Mouse (Mus musculus) spleen, adult 12 weeks (tissue): ENCODE results near the gene Rrp1.
"Not testable (repeated sequence)": the region's sequence is repeated elsewhere in the genome, so short reads cannot be mapped to it uniquely, and the experiment has no call there.

Experiments used
- DNase-seq: peaks from one replicate; pipeline ENCODE4 v3.0.0; 2022; ENCODE audit warnings: low spot score

Gene Rrp1

DNA sequence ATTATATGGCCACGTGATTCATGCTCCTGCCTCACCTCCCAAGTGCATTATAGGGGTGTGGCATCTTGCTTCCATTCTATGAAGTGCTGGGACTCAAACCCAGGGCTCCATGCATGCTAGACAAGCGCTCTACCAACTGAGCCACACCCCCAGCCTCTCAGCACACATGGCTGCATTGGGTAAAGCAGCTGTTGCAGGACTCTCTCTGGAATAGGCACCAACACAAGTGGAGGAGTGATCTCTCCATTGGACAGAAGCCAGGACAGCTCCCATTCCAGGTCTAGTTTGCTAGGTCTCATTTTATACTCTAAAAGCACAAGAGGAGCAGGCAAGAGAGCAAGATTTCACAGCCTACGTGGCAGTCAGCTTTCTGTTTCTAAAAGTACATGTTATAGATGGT lies 29.3 kb downstream of the Rrp1 start:
- no peak for DNase-seq

DNA sequence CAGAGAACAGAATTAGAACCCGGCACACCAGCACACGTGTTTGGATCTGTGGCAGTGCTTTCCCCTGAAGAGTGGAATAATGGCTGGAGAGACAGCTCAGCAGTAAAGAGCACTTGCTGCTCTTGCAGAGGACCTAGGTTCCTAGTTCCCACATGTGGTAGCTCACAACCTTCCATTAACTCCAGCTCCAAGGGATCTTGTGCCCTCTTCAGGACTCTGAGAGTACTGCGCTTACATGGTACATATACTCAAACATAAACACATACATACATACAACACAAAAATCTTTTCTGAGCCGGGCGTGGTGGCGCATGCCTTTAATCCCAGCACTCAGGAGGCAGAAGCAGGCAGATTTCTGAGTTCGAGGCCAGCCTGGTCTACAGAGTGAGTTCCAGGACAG lies 34.3 kb downstream of the Rrp1 start:
- no peak for DNase-seq

DNA sequence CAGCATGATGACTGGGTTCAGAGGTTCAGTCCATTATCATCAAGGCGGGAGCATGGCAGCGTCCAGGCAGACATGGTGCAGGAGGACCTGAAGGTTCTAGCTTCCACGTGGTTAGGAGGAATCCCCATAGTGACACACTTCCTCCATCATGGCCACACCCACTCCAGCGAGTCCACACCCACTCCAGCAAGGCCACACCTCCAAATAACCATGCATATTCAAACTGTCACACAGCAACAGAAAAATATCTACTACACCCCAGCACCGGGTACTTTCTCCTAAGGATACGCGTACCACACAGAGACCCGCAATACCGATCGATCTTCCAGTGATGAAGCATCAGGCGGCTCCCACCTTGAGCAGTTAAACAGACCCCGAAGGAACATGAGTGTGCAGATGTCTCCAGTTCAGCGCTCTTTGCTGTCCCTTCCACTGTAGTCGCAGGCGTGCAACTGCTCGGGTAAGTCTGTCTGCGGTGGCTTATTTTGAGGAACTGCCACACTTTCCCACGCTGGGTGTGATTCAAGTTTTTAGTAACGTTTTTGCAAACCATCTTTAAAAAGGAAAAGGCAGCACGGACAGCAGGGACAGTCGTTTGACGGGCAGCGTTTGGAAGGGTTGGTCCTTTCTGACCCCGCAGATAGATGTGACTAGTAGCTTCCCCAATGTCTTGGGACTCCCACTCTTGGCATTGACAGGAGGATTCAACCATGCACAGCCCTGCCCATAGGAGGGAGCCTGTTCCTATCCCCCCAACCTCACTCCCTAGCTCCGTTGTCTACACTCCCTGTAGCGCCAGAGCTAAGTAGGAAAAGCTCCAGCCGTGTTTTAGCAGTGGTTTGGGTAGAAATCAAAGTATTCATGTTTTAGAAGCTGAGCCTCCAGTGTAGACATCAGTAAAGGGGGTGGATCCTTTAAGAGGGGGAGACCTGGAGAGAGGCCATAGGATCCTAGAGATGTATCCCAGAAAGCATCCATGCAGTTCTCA lies 39.9 kb downstream of the Rrp1 start:
- peak; percentile 78 for DNase-seq

DNA sequence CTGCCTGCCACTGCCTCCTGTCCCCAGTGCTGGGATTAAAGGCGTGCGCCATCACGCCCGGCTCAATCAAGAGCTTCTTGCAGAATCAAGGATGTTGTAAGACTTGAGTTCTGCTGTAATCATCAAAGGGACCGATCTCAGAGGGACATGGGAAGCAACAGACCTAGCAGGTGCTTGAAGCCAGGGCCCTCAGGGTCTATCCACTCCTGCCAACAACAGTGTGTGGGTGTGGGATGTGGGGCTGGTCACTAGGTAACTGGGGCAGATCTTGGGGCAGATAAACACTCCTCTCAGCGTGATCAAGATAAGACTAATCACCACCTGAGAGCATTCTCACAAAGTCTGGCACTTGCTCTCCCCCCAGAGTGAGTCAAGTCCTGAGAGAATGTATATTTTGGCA lies 41.1 kb downstream of the Rrp1 start:
- no peak for DNase-seq

DNA sequence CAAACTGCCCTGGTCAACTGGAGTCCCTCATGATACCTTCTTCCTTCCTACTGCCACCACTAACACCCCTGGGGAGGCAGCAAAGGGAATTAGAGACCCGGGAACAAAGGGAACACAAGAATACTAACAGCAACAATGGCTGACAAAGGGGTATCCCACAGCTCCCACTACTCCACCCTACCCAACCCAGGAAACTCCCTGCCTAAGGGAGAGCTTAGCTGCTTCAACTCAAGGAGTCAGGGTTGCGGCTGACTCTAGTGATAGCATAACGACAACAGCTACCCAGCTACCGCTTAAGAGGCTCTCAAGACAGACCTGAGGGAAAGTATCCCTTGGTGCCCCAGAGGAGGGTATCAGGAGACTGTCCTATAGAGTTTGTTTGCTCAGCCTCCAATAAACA lies 45.3 kb downstream of the Rrp1 start:
- no peak for DNase-seq

DNA sequence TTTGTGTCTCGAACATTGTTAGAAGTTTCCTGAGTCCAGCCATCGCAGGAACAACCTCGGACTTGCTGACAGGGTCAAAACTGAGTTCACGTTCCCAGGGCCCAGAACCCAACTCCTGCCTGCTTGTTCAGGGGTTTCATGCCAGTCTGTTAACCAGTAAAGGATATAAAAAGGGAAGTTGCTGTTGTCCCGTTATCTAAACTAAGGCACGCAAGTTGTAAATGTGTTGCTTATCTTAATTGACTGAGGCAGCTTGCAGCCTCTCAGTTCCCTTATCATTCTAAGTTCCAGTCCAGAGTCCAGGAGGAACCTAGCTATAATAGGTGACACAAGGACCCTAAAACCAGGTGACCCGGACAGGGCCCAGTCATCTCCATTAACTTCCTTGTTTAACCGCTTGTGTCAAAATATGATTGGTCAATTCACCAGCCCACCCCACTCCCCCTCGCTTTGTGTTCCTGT lies 46.0 kb downstream of the Rrp1 start:
- peak; percentile 45 for DNase-seq

DNA sequence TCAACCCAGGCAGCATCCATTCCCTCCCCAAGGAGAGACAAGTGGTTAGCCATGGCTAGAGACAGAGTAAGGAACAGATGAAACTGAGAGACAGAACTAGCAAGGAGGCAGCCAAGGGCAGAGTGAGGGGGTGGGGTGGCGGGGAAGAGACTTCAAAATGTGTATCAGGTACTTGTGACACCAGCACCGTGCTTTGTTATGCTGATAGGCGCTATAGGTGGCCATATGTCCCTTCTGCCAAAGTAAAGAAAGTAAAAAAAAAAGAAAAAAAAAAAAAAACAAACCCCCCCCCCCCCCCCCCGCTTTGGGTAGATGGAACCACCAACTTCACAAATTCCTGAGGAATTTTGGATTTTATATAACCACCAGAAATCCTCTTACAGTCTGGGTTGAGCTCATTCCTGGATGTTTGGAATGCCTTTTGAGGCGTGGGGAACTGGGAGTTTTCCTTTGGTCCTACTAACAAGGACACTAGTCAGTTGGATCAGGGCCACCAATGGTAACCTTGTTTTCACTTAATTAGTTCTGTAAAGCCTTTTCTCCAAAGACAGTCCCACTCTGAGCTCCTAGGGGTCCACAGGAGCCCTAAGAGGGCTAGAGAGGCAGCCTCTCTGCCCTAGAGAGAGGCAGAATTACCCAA lies 46.5 kb downstream of the Rrp1 start:
- no peak for DNase-seq

DNA sequence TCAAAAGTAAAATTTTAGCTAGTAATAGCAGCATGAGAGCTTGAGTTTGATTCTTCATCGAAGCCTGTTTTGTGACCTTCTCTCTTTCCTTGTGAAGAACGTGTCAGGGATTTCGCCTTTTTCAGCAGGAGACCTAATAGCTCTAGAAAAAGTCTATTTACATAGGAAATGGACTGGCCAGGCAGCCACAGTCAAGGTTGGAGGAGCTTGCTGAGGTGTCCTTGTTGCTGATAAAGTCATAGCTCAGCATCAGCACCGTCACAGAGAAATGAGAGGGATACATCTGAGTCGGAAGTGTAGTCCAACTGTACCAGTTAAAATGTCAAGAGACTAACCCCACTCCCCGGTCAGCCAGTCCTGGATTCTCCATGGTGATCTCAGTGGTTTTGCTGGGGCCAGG lies 47.3 kb downstream of the Rrp1 start:
- no peak for DNase-seq

DNA sequence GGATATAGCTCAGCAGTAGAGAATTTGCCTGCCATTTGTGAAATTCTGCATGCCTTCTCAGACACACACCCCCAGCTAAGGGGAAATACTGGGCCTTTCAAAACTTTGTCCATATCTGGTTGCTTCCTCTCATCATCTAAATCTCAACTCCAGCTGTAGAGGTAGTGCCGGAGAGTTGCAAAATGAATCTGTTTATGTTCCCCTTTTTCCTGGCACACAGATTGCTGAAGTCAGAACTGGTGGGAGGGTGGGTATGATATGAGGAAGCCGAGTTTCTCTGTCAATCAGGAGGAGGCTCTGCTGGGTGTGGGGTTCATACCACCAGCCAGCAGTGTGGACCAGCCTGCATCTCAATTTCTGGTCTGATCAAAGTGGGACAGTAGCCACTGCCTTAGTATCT lies 48.7 kb downstream of the Rrp1 start:
- DNase-seq, result no peak

DNA sequence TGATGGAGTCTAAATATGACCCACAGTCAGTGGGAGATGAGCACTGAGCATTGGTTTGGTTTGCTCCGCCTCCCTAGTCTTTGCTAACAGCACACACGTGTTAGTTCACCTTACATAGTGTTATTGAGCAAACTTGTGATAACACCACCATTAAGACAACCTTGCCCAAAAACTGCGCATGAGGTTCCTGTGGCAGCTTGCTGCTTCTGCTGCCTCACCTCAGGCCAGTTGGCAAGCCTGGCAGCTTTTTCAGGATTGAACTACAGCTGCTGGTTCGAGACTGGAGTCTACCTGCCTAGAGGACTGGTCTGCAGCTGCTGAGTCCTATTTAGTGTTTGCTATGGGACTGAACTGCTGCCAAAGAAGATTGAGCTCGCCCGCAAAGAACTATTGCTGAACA lies 49.5 kb downstream of the Rrp1 start:
- no peak for DNase-seq

DNA sequence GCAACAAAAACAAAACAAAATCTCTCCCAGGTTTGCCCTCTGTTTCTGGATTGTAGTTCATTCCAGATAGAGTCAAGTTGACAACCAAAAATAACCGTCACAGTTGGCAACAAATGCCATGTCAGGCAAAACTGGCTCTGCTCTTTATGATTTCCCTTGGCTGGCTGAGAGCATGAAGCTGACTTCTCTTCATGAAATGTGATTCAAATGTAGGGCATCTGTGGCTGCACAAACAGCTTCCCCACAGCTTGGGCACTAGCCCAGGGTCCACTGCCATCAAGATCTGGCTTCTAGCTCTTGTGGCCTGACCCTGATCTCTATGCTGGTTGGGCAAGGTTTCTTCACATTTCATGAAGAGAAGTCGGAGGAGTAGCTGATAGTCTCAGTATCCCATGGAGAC lies 50.9 kb downstream of the Rrp1 start:
- DNase-seq, result no peak

DNA sequence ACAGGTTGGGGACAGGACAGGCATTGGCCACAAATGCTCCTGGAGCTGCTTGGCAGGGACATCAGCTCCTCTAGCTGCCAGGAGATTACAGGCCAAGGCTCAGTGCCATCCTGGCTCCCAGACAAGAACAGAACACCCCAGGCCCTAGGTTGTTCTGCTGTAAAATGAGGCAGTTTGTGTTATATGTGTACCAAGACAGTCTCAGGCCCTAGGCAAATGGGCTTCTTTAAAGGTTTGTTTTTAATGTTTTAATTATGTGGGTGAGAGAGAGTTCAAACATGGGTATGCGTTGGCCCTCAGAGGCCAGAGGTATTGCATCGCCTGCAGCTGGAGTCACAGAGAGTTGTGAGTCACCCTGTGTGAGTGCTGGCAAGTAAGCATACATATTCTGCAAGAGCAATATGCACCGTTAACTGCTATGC lies 52.5 kb downstream of the Rrp1 start:
- no peak for DNase-seq

DNA sequence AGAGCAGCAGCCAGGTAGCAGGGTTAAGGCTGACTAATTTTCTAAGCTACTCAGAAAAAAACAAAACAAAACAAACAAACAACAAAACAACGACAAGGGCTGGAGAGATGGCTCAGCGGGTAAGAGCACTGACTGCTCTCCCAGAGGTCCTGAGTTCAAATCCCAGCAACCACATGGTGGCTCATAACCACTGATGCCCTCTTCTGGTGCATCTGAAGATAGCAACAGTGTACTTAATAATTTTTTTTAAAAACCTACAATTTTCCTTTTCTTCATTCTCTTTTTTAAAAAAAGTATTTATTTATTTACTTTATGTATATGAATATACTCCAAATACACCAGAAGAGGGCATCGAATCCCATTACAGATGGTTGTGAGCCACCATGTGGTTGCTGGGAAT lies 53.8 kb downstream of the Rrp1 start:
- DNase-seq, result not testable (repeated sequence)

DNA sequence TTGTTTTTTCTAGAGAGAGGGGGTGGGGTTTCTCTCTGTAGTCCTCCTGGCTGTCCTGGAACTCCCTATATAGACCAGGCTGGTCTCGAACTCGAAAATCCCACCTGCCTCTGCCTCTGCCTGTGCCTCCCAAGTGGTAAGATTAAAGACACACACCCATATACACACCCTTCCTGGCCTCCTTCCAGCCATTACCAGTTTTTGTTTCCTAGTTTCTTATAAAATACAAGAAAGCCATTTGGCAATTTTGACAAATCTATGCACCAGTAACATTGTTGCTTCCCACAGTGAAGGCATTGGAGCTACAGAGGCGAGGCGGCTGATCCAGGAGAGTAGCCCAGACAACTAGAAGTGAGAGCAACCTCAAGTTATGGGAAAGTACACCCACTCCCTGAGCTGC lies 54.6 kb downstream of the Rrp1 start:
- no peak for DNase-seq

DNA sequence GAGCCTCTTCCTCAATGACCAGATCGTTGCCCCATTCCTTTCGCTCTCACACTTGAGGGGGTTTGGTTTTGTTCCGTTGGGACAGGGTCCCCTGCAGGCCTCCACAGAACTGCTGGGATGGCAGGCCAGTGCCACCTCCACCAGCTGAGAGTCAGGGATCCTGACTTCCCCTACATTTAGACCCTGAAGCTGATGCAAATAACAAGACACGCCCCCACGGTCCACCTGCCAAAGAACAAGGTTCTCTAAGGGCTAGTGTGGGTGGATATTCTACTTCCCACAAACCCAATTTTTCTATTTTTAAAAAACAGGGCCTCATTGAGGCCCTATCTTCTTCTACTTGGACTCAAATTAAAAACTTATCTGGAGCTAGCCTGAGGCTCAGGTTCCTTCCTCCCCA lies 55.1 kb downstream of the Rrp1 start:
- no peak for DNase-seq

DNA sequence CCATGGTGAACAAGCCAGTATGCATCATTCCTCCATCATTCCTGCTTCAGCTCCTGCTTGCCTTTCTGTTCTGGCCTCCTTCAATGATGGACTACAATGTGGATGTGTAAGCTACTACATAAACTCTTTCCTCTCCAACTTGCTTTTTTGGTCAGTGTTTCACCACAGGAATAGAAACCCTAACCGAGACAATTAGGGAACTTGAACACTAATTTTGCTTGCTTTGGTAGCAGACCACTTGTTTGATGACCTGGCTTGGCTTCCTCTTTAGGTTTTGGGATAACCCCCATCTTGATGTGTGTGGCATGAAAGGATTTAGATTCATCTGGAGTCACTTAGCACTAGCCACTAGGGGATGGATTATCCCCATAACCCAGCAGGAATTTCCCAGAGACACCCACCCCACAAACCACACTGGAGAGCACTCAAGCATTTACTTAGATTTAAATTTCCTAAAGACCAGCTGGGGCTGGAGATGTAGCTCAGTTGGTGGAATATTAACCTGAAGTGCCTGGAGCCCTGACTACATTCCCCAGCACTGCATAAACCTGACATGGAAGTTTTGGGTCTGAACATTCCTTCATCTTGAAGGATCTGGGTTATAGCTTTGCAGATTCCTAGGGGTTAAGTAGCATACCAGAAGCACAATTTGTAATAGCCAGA lies 56.8 kb downstream of the Rrp1 start:
- DNase-seq, result no peak

DNA sequence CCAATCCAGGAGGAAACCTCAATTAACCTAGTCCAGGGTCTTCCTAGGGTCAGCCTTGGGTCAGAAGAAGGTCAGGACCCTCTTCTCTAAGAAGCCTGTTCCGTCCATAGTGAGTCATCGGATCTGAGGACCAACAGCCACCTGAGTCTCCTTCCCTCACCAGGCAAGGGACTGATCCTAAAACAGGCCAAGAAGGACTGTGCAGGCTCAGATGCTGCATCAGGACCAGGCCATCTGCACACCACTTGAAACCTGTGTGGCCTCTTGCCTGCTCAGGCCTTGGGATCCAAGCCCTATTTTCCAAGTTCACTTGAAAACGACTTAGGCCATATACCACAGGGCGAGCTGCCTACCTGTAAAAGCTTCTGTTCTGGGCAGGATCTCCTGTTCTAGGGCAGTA lies 59.6 kb downstream of the Rrp1 start:
- no peak for DNase-seq

DNA sequence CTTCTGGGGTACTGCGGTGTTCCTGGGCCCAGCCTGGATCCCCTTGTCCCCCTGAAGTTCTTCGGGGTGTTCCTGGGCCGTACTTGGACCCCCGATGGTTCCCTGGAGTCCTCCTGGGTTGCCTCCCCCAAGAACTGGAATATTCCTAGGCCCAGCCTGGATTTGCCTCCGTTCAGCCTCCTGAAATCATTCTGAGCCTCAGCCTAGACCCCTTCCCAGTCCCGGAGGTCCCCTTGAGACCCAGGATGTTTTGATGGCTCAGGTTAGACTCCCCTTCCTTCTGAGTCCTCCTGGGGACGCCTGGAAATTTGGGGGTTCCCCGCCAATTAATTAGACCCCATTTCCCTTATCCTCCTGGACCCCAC lies 60.2 kb downstream of the Rrp1 start:
- no peak for DNase-seq

DNA sequence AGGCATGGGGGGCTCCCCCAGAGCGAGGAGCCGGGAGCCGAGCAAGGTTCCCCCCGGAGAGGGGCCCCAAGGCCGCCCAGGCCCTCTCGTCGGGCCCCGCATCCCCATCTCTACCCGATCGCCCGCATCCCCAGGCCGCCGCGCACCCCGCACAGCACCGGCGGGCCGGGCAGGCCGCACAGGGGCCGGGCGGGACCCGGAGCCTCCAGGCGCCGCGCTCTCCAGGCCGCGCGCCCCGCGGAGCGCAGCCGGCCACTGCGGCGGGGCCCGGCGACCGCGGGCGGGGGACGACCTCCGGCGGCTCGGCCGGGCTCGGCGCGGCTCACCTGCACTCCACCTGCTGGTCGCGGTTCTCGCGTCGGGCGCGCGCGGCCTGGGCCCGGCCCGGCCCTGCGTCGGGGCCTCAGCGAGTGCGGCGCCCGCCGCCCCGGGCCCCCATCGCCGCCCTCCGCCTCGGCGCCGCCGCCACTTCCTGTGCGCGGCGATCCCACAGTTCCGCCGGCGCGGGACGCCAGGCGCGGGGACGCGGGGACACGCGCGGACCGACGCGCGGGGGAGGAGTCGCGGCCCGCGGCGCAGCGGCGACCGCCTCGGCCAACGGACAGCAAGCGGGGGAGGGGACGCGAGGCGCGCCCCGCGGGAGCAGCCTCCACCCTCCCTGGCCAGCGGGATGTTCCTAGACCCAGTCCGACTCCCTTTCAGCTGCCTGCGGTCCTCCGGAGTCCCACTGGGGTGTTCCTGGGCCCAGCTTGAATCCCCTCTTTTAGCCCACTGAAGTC lies 60.8 kb downstream of the Rrp1 start, which contains the start of gene Agpat3:
Agpat3 (minus strand) TSS at position 603 of the 779 bp plus-strand sequence.
- DNase-seq, result peak; percentile 29

DNA sequence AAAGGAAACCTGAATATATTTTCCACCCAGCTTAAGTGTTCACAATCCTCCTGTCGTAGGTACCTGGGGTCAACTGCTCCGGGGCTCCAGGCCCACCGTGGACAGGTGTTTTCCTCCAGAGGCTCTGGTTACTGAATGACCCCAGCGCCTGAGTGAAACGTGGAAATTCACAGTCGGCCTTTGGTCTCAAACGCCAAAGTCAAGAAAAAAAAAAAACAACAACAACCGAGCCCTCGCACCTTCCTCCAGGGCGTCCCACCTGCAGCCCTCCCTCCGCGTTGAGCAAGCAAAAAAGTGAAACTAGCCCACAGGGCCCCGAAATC lies 61.3 kb downstream of the Rrp1 start:
- no peak for DNase-seq

DNA sequence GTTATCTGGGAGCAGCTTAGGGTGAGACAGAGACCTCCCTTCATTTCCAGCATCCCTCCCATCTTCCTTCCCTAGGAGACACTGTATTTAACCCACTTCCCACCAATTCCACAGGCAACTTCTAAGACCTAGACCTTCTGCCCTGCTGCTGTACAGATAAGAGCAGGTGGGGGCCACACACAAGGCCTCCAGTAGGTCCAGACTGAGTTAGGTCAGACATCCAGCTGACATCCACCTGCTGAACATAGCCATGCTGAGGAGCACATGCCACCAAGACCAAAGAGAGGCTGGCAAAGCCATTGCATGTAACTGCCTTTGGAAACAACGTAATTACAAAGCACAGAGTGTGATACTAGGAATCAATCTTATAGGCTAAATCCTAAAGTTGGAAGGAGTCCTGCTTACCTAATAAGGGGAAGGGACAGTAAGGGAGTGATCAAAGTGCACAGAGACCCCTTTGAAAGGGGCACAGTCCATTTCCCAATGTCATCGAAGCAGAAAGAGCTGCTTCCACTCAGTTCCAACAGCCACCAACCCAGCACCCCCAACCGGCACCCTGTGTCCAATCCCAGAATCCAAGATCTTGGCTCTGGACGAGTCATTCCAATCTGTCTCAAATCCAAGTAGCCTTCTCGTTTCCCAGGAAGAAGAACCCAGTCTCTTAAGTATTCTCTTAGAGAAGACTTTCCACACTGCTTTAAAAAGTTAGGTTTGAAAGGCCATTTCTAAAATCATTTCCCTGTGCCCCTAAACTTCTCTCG lies 61.9 kb downstream of the Rrp1 start:
- no peak for DNase-seq
